Mouse (Mus musculus) G1E (cell line): ENCODE results near the gene Mas1. TPM values are rescaled to one million over a fixed set of nuclear protein-coding genes. Genes with fewer than 3 reads are reported as not detected.

ENCODE experiments used
- ATAC-seq: 2 replicates; pipeline ENCODE4 v1.8.0; 2016; ENCODE audit warnings: mild to moderate bottlenecking; ENCODE audit not compliant: insufficient number of reproducible peaks, poor library complexity, low FRiP score, severe bottlenecking; ENCODE audit errors: extremely low read depth
- DNase-seq: peaks from one replicate; pipeline ENCODE4 v3.0.0; 2012; ENCODE audit warnings: low spot score
- H3K27me3 ChIP-seq: 2 replicates; pipeline ENCODE4 v1.6.1; 2012; ENCODE audit warnings: mild to moderate bottlenecking, low read length, inconsistent platforms; ENCODE audit not compliant: insufficient read depth
- H3K36me3 ChIP-seq: replicated peaks from 2 replicates; pipeline ENCODE3; 2012; ENCODE audit warnings: mild to moderate bottlenecking, inconsistent platforms
- H3K4me1 ChIP-seq: 2 replicates; pipeline ENCODE4 v1.6.1; 2012; ENCODE audit warnings: low read depth, low read length, inconsistent platforms, mixed read lengths; ENCODE audit not compliant: insufficient read depth
- H3K4me3 ChIP-seq: 2 replicates; pipeline ENCODE4 v1.5.1; 2012; ENCODE audit warnings: low read depth, mild to moderate bottlenecking, inconsistent platforms, low read length, moderate library complexity, mixed read lengths
- H3K9me3 ChIP-seq: replicated peaks from 2 replicates; pipeline ENCODE4 v1.6.1; 2012; ENCODE audit warnings: inconsistent platforms
- CTCF ChIP-seq: IDR thresholded peaks from 2 replicates; pipeline ENCODE4 v1.5.1; 2012; ENCODE audit warnings: low read depth, low read length, inconsistent platforms, mixed read lengths
- GATA1 ChIP-seq: IDR thresholded peaks from 2 replicates; pipeline ENCODE4 v1.6.1; 2012; ENCODE audit warnings: borderline replicate concordance, low read length, inconsistent platforms, mixed read lengths
- GATA2 ChIP-seq: IDR thresholded peaks from 2 replicates; pipeline ENCODE4 v1.6.1; 2012; ENCODE audit warnings: low read depth, low read length, inconsistent platforms, borderline replicate concordance
- POLR2AphosphoS5 ChIP-seq: IDR thresholded peaks from 2 replicates; pipeline ENCODE4 v1.6.1; 2012; ENCODE audit warnings: low read depth, low read length, inconsistent platforms; ENCODE audit not compliant: insufficient replicate concordance
- TAL1 ChIP-seq: conservative IDR thresholded peaks from 2 replicates; pipeline ENCODE4 v1.6.1; 2012; ENCODE audit warnings: low read depth, low read length, inconsistent platforms, mixed read lengths
- polyA plus RNA-seq: library from polyadenylated mRNA; stranded (reverse); fragments of >175 nt; gene quantifications from 2 replicates; pipeline ENCODE4 v1.2.3, GENCODE M21; 2012
- total RNA-seq, 2 experiments: library from RNA; stranded (forward) in 1 of 2; stranded (reverse) in 1 of 2; fragments of 200-1000 nt in 1 of 2; fragments of >200 nt in 1 of 2; fragmentation: Nextera tagmentation in 1 of 2; gene quantifications; 2 replicates each; pipeline ENCODE4 v1.2.3; 2014 to 2017

Mas1 gene
- total RNA-seq (2014; fragmentation: Nextera tagmentation) (not detected in 2 replicates), total RNA-seq (2017) (0.17 TPM in 1 of 2 replicates, not detected in the other), polyA plus RNA-seq (not detected in 2 replicates)

DNA sequence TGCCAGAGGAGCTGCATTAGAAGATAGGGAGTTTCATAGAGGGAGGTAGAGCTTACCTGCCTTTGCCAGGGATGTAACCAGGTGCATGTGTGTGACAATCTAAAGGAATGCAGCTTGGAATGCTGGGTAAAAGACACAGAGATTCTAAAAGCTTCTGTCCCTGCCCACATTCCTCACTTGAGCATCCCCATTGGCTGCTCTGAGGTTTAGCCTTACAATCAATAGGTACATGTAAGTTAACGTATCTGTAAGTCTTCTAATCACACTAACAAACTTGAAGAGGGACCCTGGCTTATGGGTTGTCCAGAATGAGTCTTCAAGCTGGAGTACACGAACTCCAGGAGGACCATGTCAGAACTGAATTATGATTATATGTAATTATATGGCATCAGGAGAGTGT lies at the start of gene Mas1:
Gene Mas1, minus strand, starts transcription at position 101 of the 400 bp plus-strand sequence.
- ATAC-seq (no peak), DNase-seq (no peak)
- Histone ChIP-seq H3K9me3 (no peaks in the 10 kb centered on the region), H3K36me3 (no peaks in the 10 kb centered on the region), H3K27me3 (peaks cover 54% of the 10 kb centered on the region), H3K4me1 (no peaks in the 10 kb centered on the region), H3K4me3 (no peak within 1 kb of the TSS)
- TF ChIP-seq POLR2AphosphoS5 (no peak), TAL1 (no peak), GATA1 (no peak), GATA2 (no peak), CTCF (no peak)

DNA sequence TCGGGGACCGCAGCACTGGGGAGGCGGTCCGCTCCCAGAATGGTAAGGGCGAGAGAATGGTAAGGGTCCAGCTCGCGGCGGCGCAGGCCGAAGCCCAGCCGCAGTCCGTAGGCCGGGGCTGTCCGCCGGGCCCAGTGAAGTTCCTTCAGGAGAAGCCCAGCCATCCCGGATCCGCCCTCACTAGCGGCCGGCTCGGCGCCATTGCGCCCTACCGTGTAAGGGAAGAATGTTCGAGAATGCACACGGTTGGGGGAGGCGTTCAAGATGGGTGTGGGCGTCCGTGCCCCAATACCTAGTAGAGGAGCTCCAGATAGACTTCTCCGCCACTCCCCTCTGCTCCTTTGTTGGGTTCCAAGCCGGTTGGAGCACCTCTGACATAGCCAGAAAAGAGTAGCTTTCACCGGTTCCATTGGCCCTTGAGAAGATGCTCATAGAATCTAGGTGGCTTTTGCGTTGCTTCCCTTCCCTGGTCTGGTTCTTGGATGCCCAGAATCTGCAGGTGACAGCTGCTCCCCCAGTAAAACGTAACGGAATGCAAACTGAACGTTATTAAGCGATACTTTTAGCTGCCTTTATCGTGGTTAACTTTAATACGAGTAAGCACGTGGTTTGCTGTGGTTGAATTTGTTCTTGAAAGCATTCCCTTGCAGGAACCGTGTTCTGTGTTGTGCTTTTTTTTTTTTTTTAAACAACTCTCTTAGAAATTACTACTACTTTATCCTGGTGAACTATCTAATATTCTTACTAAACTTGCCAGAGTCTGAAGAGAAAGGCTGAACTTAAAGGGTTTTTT lies 48.8 kb upstream of the Mas1 start:
- Histone ChIP-seq H3K4me1 (peaks cover 45% of the 10 kb centered on the region), H3K4me3 (peak overlapping the region; percentile 92), H3K36me3 (peaks cover 56% of the 10 kb centered on the region), H3K9me3 (no peaks in the 10 kb centered on the region), H3K27me3 (no peaks in the 10 kb centered on the region)
- ATAC-seq (no peak), DNase-seq (peak; percentile 29)
- TF ChIP-seq GATA2 (no peak), TAL1 (no peak), GATA1 (no peak), POLR2AphosphoS5 (no peak), CTCF (no peak)

DNA sequence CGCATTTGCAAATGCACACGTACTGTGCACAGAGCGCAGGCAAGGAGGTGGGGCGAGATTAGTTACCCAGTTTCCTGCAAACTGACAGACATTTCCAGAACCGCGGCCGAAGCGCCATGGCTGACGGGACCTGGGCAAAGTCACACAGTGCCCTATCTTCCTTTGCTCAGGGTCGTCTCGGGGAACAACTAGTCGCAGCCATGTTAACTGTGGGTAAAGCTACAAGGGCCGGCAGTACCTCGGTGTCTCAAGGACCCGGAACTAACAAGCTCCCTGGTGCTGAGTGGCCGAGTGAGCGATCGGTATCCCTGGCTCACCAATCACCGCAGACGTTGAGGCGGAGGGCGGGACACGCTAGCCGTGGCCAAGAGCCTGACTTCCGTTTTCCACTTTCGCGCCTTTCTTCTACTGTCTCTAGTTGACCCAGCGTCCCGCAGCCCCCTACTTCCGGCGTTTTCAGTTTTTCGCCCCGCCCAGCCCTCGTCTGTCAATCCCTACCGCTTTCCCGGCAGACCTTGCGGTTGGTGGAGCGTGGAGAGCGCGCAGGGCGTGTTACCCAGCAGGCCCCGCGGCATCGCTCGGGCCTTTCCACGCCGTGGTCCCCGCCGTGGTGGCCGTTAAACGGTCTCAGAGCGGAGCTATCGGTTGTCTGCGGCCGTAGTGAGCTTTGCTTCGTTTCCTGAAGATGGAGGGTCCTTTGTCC lies 48.1 kb upstream of the Mas1 start, which contains the start of gene Mrpl18:
Gene Mrpl18, minus strand, starts transcription at position 465 of the 703 bp plus-strand sequence.
- ATAC-seq (peak; percentile 99), DNase-seq (peak; percentile 93)
- TF ChIP-seq GATA1 (no peak), TAL1 (no peak), CTCF (no peak), GATA2 (no peak), POLR2AphosphoS5 (no peak)
- peaks cover 55% of the 10 kb centered on the region for H3K36me3 ChIP-seq
- H3K4me1 ChIP-seq, result peaks cover 42% of the 10 kb centered on the region
- H3K4me3 ChIP-seq, result peak within 1 kb of the TSS; percentile 92
- H3K9me3 ChIP-seq, result no peaks in the 10 kb centered on the region
- no peaks in the 10 kb centered on the region for H3K27me3 ChIP-seq

DNA sequence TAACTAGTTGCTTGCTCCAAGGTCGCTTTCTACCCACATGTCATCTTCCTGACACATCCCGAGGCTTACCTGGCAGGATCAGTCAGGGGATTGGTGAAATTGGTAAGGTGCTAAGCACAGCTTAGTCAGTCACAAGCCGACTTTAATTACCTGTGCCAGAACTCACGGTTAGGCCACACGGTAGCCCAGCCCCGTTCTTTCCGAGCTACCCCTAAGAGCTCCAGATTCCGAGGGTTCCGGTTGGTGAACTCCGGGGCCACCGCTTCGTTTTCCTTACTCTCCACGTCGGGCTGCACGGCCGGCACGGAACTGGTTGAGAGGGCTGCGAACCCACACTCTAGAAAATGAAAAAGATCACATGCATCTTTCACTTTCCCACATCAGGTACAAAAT lies 47.5 kb upstream of the Mas1 start, which contains the start of gene Tcp1:
Gene Tcp1, plus strand, starts transcription at position 214 of the 393 bp plus-strand sequence.
- Histone ChIP-seq H3K36me3 (peaks cover 57% of the 10 kb centered on the region), H3K4me1 (peaks cover 41% of the 10 kb centered on the region), H3K9me3 (no peaks in the 10 kb centered on the region), H3K4me3 (peak within 1 kb of the TSS; percentile 92), H3K27me3 (no peaks in the 10 kb centered on the region)
- DNase-seq (no peak), ATAC-seq (no peak)
- TF ChIP-seq GATA1 (no peak), POLR2AphosphoS5 (no peak), TAL1 (no peak), CTCF (no peak), GATA2 (no peak)

DNA sequence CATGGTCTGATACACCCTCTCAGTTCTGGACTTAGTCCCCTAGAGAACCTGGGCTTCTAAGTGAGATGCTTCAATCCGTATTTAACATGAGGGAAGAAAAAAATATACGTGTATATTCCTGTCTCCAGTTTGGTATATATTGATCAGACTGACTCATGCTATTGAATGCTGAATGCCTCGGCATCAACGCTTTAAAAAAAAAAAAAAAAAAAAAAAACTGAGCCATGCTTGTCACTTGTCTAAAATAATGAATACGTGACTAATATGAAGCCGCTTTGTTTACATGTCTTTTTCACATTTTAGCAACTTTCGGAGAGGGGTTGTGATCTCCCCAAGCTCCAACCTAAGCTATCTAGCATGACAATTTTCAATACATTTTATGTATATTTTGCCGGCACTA lies 42.4 kb upstream of the Mas1 start:
- no peak for ATAC-seq

DNA sequence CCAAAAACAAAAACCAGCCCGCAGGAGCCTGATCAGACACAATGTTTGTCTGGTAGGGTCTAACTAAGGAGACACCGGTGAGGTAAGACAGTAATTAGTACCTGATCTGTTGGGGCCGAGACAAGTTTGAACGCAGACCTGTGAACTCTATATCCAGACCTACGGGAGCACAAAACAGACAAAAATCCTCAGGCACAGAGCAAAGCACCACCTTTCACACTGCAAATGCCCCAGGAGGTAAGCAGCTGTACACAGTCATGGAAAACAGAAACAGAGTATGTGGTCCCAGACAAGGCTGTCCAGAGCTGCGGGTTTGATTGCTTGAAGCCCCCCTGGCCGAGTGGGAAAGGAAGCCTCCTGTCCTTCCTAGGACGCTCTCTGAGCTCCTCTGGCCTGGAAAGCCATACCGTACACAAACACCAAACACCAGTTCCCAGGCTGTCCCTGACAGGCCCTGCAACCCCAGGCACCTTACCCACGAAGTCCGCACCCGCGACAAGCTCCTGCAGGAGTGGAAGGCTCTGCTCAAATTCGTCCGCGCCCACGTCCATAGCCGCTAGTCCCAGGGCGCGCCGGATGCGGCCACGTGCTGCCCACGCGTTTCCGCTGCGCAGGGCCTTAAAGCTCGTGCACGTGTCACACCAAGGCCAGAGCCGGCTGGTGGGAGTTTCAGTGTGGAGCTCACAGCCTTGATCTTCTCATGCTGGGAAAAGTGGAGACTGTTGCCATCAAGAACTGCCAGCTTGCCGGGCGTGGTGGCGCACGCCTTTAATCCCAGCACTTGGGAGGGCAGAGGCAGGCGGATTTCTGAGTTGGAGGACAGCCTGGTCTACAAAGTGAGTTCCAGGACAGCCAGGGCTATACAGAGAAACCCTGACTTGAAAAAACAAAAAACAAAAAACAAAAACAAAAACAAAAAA lies 41.7 kb upstream of the Mas1 start, which contains the start of gene Pnldc1:
Gene Pnldc1, minus strand, starts transcription at position 870 of the 920 bp plus-strand sequence.
- H3K4me3 ChIP-seq, result no peak within 1 kb of the TSS
- ATAC-seq, result no peak
- peaks cover 19% of the 10 kb centered on the region for H3K4me1 ChIP-seq
- no peak for TF ChIP-seq POLR2AphosphoS5
- TF ChIP-seq GATA1, result no peak
- no peak for TF ChIP-seq TAL1
- TF ChIP-seq GATA2, result no peak
- TF ChIP-seq CTCF, result no peak
- peaks cover 81% of the 10 kb centered on the region for H3K36me3 ChIP-seq
- no peak for DNase-seq
- no peaks in the 10 kb centered on the region for H3K9me3 ChIP-seq
- H3K27me3 ChIP-seq, result no peaks in the 10 kb centered on the region

More for the DNA sequence above, 42.4 kb upstream of the Mas1 start:
- Histone ChIP-seq H3K4me1 (peaks cover 22% of the 10 kb centered on the region), H3K9me3 (no peaks in the 10 kb centered on the region), H3K4me3 (no peak overlapping the region), H3K36me3 (peaks cover 73% of the 10 kb centered on the region), H3K27me3 (no peaks in the 10 kb centered on the region)
- no peak for DNase-seq
- no peak for TF ChIP-seq GATA1
- no peak for TF ChIP-seq TAL1
- TF ChIP-seq GATA2, result no peak
- TF ChIP-seq CTCF, result no peak
- no peak for TF ChIP-seq POLR2AphosphoS5
